Mouse (Mus musculus) spleen, postnatal 36 days (tissue): ENCODE data around the gene 4930402H24Rik.
A peak's percentile ranks its signal among the peaks of the same experiment; 100 is the strongest.
"Not testable (repeated sequence)": the region's sequence is repeated elsewhere in the genome, so short reads cannot be mapped to it uniquely, and the experiment has no call there.

Experiments used
- DNase-seq, 2 experiments: peaks; one replicate each; pipeline ENCODE4 v3.0.0; 2022; ENCODE audit warnings: low spot score in 2 of 2, mixed read lengths in 1 of 2

The 4930402H24Rik gene

DNA sequence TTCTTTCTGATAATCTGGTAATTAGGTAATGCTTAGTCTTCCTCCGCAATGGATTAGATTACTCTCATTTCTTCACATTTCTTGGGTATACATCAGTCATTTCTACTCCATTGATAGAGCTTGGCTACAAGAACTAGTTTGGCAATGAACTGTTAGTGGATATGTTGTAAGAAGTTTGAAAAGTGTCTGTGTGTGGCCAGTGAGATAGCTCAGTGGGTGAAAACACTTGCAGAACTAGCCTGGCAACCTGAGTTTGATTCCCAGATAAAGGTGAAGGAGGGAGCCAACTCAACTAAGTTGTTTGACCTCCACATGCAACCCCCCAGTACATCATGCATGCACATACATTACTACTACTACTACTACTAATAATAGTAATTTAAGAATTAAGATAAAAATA is 53.2 kb downstream of the 4930402H24Rik start:
- no peak for DNase-seq

DNA sequence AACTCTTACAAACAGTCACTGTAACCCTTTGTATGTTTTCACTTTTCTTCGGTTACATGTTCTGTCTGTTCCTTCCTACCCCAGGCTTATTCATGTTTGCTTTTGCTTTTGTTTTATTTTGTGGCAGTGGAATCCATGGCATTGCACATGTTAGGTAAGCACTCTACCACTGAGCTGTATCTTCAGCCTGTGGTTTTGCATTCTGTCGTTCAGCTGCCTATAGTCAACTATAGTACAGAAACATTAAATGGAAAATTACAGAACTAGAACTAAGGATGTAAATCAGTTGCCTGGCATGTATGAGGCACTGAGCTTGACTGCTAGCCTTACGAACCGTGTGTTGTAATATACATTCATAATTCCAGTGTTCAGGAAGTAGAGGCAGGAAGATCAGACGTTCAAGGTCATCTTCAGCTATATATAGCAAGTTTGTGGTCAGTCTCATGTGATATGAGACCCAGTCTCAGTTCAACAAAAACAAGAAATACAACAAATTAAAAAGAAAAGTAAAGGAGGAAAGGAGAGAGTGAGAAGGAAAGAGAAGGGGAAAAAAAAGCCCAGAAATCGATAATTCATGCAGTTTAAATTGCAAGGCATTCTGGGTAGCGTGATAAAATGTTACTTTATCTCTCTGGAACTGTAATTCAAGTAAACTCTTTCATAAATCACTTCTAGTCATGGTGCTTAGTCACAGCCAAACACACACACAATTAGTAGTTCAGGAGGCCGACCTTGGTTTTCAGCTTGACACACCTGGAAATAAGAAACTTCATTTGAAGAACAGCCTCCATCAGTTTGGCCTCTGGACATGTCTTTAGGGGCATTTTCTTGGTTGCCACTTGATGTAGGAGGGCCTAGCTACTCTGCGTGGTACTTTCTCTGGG is 54.6 kb downstream of the 4930402H24Rik start:
- no peak for DNase-seq

- DNase-seq: no peak
These were observed 56.5 kb downstream of the 4930402H24Rik start for GRCm38 (mm10) chr2:130849688-130850087.

- no peak for DNase-seq
These were observed 57.9 kb downstream of the 4930402H24Rik start for GRCm38 (mm10) chr2:130848313-130848712.

DNA sequence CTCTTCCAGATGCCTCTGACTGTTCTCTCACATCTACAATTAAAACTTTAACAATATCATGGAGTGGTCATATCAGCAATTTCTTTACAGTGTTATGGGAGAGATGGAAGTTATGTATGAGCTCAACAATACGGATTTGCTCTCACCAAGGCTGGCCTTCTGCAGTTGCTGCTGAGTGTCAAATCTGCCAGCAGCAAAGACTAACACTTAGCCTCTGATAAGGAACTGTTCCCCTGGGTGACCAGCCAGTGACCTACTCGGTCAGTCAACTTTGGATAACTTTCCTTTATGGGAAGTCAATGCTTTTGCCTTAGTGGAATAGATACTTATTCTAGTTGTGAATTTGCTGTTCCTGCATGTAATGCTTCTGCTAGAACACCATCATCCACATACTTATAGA is 62.6 kb downstream of the 4930402H24Rik start:
- no peak for DNase-seq

DNA sequence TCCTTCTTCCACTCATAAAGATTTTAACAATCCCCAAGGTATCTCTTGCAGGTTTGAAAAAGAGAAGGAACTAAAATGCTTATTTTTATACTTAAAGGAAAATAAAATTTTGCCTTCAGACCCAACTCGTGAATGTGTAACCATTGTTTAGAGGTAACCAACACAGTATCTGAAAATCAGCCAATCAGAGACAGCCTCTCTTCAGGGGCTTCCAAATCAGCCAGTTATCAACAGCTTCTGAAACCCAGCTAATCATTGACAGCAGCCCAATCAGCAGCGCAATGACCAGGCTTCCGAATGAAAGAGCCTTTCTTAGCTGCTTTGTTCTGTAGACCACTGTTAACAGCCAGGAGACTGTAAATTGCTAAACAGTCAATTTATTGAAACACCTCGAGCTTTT is 65.4 kb downstream of the 4930402H24Rik start:
- peak in 1 of 2 experiments; percentile 24 for DNase-seq

DNA sequence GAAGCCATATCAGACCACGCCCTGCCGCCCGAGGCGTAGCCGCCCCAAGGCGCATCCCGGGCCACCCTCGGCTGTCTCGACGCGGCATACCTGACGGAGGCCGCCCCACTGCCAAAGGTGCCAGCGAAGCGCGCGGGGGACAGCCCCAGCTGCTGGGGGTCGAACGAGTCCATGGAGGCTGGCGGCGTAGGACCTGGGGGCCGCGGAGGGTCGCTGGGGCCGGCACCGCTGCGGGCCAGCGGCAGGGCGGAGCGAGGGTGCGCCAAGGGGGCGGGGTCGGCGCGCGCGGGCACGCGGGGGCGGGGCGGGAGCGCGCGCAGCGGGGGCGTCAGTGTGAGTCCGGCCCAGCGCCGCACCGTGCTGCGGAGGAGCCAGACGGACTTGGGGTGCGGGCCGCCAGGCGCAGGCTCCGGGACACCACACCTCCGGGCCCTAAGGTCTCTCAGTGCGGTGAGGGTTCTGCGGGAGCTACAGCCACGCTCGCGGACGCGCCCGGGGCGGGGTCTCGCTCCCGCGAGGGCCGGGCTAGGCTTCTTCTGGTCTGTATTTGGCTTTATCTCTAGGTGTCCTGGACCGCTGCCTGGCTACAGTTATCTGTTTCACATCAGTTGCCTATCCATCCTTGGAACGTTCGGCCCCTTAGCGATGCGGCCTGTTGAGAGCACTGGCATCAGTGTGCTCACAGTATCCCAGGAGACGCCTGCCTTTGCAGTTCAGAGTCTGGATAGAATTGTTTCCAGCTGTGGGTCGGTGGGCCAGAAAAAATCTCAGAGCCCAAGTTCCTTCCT is 66.1 kb downstream of the 4930402H24Rik start:
- DNase-seq: peak; percentile 67

- DNase-seq: no peak
These were observed 66.7 kb downstream of the 4930402H24Rik start for GRCm38 (mm10) chr2:130839528-130839873.

DNA sequence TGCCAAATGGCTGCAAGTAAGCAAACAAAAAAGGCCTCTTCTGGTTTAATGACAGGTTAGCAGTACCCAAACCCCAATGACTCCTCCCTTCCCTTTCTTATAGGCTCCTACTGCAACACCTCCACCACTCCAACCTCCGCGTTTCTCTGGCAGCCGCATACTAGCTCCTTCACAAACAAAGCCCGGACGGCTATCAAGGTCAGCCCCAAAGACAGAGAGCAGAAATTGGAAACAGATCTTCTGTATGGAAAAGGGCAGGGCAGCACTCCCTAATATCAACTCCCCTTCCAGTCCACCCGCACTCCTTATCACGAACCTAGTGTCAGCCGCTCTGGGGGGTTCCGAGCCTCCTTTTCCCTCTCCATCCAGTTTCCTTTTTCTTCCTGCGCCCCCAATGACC is 67.1 kb downstream of the 4930402H24Rik start:
- peak in 1 of 2 experiments; percentile 2 for DNase-seq

GRCm38 (mm10) chr2:130838131-130838530 is 68.1 kb downstream of the 4930402H24Rik start:
- no peak for DNase-seq

DNA sequence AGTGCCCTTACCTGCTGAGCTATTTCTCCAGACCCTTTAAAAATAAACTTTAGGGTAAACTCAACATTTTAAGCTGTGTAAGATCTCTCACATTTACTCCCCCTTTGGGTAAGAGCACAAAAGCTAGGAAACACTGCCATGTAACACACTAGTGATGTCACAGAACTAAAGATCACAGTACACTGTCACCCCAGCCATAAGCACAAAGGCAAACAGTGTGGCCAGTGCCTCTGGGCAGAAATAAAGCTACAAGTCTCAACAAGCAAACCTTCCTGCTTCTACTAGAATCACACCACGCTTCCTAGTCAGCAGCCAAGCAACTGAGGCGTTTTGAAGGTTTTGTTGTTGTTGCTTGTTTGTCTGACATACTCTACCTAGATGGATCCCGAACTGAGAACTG is 72.5 kb downstream of the 4930402H24Rik start:
- no peak for DNase-seq

DNA sequence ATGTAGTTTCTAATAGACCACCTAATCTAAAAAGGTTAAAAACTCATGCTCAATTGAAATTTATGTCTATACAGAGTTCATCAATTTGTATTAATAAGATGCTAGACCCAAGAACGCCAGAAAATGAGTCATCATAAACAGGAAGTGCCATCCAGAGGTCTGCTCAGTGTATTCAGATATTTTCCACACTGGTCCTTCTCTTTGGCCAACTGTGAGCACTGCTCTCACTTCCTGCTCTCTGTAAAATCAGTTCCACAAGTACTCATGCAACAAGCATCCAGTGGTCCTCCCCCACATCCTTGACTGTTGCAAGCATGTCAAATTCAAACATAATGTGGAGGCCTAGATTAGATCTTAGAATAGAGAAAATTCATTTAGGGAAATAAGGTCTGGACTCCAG is 73.6 kb downstream of the 4930402H24Rik start:
- peak in 1 of 2 experiments; percentile 5 for DNase-seq

DNA sequence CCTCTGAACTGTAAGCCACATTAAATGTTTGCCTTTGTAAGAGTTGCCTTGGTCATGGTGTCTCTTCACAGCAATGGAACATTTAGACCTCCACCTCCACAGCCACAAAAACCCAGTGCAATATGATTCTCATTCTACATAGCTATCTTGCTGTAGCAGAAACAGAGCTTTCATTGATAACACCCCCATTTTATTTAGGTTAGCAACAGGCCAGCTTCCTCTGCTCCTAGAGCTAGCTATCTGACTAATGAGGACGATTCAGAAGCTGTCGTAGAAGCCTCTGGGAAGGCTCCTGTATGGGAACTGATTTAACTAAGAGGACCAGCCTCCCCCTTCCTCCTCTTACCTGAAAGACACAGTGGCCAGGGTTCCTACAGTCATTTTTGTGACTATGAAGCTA is 74.2 kb downstream of the 4930402H24Rik start:
- no peak for DNase-seq

DNA sequence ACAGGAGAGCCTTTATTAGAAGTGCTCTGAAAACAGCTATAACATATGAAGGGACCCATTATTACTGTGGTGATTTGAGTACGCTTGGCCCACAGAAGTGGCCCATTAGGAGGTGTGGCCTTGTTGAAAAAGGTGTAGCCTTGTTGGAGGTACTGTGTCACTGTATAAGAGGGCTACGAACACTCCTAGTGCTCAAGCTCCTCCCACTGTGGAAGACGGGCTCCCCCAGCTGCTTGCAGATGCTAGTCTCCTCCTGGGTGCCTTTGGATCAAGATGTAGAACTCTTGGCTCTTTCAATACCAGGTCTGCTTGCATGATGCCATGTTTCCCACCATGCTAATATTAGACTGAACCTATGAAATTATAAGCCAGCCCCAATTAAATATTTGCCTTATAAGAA is 76.0 kb downstream of the 4930402H24Rik start:
- DNase-seq: no peak

DNA sequence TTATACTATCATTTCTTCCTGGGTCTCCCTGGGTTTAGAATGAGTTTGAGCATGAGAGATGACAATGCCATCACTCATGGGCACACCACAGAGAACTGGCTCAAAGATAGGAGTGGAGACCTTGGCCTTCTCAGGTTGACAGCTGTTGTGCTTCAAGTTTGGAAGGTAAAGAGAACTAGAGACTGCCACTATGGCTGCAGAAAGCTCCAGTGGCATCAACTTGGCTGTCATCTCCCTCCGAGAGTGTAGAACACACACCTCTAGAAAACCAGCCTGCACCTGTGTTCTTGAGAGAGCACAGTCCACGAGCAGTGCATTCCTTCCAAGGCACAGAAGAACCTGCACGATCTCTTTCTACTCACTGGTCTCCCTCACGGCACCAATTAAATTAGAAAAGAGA is 76.7 kb downstream of the 4930402H24Rik start:
- no peak for DNase-seq

DNA sequence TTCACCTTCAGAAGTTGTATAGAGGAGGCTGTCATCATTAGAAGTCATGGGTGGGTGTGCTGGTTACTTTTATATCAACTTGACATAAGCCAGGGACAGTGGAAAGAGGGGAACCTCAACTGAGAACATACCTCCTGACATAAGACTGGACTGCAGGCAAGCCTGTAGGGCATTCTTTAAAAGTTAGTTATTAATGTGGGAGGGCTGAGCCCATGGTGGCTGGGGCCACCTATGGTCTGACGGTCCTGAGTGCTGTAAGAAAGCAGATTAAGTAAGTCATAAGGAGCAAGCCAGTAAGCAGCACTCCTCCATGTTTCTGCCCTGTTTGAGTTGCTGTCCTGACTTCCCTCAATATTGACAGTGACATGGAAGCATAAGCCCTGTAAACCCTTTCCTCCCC is 77.5 kb downstream of the 4930402H24Rik start:
- DNase-seq: no peak

DNA sequence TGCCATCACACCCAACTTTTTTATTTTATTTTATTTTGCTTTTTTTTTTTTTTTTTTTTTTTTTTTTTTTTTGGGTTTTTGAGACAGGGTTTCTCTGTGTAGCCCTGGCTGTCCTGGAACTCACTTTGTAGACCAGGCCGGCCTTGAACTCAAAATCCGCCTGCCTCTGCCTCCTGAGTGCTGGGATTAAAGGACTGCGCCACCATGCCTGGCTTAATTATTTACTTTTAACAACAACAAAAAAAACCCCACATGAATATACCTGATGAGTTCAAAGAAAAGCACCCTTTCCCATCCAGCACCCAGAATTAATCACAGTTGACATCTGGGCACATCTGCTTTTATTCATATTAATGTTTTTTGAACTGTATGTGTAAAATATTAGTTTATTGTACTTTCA is 78.1 kb downstream of the 4930402H24Rik start:
- DNase-seq: not testable (repeated sequence)

- DNase-seq: no peak
These were observed 78.8 kb downstream of the 4930402H24Rik start for GRCm38 (mm10) chr2:130827410-130827809.

DNA sequence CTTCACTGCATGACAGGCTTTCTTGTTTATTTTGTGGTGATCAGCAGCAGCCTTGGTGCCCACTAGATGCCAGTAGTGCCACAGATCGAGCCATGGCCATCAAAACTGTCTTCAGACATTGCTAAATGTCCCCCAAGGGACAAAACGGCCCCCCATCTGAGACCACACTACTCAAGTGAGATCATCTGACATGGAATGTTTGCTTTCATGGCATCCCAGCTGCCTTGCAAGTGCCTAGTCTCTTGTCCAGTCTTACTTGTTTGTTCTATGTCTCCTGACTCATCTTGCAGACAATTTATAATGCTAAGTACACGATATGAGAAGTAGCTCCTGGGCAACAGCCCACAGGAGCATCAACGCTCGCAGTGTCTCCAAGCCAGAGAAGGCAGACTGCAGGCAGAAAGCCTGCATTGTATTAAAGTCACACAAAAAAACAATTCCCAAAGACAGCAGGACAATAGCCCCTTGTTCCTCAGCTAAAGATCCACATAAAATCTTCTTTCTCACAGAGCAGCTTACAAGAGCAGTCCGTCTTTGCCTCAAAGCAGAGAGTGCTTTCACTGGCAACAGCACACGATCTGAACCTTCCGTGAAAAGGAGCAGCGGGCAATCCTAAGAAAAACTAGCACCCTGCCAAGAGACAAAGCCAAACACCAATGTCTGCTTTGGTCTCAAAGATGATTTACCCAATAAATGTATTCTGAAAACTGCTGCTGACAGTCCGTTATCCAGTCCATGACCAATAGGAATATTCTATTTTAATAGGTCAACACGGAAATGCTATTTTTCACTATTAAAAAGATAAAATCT is 87.2 kb downstream of the 4930402H24Rik start:
- DNase-seq: no peak

DNA sequence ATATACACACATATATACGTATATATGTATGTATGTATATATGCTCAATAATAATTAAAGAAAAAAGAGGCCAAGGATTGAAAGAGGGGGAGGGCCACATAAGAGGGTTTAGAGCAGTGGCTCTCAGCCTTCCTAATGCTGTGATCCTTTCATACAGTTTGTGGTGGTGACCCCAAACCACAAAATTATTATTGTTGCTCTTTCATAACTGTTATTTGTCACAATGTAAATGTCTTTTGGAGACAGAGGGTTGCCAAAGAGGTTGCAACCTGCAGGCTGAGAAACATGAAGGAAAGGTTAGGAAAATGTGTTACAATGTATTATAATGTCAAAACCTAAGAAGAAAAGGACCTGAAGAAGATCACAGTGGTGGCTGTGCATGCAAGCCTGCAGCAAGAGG is 88.3 kb downstream of the 4930402H24Rik start:
- no peak for DNase-seq

- no peak for DNase-seq
These were observed 90.0 kb downstream of the 4930402H24Rik start for GRCm38 (mm10) chr2:130816205-130816604.

GRCm38 (mm10) chr2:130814492-130814891 is 91.7 kb downstream of the 4930402H24Rik start:
- DNase-seq: no peak
